Mouse (Mus musculus) brain, embryonic 18.5 days (tissue): ENCODE data around the gene Rbfox2.
"Not testable (repeated sequence)": the region's sequence is repeated elsewhere in the genome, so short reads cannot be mapped to it uniquely, and the experiment has no call there.

Experiments used
- DNase-seq: peaks from one replicate; pipeline ENCODE4 v3.0.0-alpha.2; 2012; ENCODE audit warnings: low read depth, low spot score

Rbfox2 gene

GRCm38 (mm10) chr15:77306547-77307261, at the start of gene Rbfox2:
Rbfox2 (minus strand) TSS chr15:77307004.
- peak; percentile 91 for DNase-seq

DNA sequence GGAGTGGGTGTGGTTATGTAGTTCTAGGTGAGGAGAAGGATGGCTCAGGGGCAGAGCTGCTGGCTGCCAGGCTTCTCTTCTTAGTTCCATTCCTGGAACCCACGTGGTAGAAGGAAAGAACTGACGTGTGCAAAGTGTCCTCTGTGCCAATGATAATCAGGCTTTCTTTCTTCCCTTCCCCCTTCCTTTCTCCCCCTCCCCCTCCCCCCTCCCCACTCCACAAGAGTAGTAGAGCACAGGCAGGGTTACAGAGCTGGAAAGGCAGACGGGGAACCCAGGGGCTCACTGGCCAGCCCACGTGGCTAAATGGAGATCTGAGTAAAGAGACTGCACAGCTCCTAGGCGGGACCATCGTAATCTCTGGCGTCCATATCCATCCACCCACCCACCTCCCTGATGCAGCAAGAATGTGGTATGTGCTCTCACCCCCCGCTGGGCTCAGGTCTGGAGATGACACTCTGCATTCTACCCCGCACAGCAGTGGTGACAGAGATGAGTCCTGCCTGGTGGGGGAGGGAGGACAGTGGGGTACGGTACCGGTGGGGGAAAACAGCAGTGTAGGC, 49.5 kb upstream of the Rbfox2 start:
- DNase-seq, result no peak

DNA sequence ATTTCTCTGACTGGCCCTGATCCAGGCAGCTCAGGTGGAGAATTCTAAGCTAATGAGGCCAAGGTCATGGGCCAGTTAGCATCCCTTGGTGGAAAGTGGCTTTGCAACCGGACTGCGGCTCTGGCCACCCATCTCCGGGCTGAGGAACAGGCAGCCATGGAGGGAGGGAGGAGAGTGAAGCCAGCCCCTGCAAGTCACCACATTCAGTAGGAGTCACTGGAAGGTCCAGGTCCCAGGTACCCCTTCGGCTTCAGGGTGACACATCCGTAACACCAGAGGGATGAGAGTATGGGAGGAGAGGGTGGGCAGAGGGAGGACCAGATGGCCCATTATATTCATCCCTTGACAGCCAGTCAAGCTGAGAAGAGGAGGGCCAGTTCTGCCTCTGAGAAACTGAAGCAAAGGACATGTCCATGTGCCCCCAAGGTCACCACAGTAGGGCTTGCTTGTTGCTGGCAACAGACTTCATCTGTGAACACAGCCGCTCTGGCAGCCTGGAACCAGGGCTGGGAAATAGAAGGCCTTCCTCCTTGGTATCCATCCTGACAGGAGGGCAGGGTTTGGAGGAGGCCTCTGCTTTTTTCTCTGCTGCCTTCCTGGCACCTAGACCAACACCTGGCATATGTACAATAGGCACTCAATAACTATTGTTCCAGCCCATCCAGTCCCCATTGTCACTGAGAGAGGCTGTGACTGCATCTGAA, 48.2 kb upstream of the Rbfox2 start:
- no peak for DNase-seq

DNA sequence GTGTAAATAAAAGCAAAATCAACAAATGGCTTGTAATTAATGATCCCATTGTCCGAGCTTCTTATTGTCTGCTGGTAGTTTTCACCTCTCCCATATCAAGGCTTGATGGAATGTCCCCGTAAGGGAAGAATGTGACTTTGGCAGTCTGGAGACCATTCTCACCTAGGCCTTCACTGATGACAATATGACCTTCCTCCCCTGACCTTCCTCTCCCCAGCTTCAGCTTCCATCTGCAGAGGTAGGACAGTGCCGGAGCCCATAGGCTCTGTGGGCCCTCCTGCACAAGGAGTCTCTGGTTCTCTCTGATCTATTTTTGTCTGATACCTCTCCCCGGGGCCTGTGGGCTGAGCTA, 47.7 kb upstream of the Rbfox2 start:
- DNase-seq, result no peak

GRCm38 (mm10) chr15:77353764-77354163, 47.0 kb upstream of the Rbfox2 start:
- no peak for DNase-seq

DNA sequence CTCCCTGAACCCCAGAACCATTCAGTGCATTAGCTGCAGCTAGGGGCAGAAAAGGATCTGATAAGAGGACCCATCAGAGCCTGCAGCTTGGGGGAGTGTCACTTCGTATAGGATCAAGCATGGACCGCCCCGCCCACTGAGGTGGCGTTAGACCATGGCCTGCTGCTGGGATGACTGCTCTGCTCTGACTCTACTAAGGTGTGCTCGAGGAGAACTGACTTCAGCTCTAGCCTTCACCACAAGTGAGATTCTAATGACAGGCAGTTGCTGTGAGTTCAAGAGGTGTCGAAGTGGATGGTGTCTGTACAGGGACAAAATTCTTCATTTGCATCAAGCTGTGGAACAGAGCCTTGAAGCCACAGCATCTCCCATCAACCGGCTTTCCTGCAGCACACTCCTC, 46.1 kb upstream of the Rbfox2 start:
- no peak for DNase-seq

GRCm38 (mm10) chr15:77350117-77350516, 43.3 kb upstream of the Rbfox2 start:
- DNase-seq, result no peak

GRCm38 (mm10) chr15:77348146-77348545, 41.3 kb upstream of the Rbfox2 start:
- DNase-seq, result no peak

GRCm38 (mm10) chr15:77344127-77345125, 37.6 kb upstream of the Rbfox2 start:
- no peak for DNase-seq

- no peak for DNase-seq
These were observed 36.8 kb upstream of the Rbfox2 start for GRCm38 (mm10) chr15:77343527-77344091.

GRCm38 (mm10) chr15:77342962-77343526, 36.2 kb upstream of the Rbfox2 start:
- DNase-seq, result no peak

GRCm38 (mm10) chr15:77342005-77342404, 35.2 kb upstream of the Rbfox2 start:
- DNase-seq, result no peak

GRCm38 (mm10) chr15:77340581-77340980, 33.8 kb upstream of the Rbfox2 start:
- DNase-seq, result no peak

DNA sequence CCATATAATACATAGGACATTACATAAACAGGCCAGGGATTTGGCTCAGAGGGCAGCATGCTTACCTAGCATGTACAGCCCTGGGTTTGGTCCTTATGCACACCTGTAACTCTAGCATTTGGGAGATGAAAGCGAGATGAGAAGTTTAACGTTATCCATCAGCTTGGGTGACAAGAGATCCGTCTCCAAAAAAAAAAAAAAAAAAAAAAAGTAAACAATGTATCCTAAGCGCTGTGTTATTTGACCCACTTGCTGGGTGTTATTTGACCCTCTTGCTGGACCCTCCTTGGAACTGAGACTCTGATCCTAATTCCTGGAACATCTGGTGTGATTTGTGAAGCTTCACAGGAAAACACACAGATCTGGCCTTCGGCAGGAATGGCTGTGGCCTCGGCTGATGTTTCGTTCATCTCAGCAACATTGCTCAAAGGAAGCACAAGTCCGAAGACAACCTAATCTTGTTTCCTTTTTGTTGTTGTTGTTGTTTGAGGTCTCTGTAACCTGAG, 32.2 kb upstream of the Rbfox2 start:
- no peak for DNase-seq

DNA sequence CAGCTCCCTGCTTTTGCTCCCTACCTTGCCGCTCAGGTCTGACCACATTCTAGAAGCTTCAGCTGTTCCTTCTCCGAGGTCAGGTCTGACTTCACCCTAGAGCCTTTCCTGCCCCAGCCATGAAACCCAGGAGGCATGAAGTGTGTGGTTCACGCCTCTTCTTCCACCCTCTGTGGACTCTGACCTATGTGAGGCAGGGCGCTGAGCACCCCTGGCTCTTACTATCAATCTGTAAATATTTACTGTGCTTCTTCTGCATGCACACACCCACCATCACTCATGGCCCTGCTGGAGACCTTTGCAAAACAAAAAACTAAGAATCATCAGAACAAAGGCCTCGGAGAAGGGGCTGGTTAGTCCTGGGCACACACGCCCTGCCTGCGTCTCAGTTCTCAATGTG, 31.6 kb upstream of the Rbfox2 start:
- DNase-seq, result no peak

DNA sequence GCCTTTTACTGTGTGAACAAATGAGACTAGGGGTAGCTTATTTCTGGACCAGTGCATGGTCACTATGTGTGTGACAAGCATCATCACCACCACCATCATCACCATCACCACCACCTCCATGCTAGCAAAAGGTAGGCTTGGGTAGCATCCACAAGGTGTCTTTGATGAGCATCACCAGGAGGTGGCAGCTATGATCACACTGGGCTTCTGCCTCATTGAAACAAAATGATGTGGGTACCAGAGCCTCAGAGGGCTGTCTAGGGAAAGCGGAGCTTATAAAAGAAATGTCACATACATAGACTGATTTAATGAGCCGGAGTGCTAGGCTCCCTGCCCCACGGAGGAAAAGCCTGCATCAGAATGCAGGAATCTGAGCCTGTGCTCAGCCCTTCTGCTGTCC, 31.1 kb upstream of the Rbfox2 start:
- no peak for DNase-seq

DNA sequence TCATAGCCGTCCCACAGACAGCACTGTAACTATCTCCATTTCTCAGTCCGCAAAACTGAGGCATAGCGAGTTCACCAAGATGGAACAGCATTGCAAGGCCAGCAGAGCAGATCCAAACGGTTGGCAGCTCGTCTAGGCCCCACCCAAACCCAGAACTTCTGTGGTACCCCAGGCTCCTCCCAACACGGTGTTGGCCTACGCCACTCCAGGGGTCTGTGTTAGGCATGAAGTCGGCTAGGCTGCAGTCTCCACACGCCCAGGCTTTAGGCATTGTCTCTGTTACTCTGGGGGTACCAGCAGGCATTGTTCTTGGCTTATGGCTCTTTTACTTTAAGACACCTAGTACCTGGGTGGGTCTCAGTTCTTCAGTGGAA, 30.2 kb upstream of the Rbfox2 start:
- no peak for DNase-seq

DNA sequence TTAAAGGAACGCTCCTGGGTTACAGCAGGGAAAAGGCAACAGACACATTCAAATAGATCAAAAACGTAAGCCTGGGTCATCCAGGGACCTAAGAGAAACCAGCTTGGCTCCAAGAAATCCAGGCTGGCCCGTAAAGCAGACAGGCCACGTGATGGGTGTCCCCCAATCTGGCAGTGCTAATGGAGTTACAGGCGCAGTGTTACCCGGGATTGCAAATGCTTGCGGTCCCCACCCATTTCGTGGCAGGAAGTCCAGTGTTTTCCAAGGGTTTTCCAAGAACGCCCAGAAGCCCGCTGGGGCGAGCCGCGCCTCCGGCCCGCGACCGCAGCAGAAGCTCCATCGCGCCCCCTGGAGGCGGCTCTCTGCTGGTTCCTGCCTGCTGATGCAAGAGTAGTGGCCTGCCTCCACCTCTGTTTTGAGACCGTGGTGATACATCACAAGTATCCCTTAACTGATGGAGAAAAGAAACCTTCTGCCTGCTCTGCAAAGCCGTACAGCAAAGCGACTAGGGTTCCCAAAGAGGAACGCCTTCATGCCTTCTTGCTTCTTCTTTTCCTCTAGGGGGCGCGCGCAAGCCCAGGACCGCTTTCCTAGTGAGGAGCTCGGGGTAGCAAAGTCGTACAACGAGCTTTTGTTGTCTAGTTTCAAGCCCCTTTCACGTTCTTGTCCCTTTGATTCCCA, 29.6 kb upstream of the Rbfox2 start:
- peak; percentile 54 for DNase-seq

DNA sequence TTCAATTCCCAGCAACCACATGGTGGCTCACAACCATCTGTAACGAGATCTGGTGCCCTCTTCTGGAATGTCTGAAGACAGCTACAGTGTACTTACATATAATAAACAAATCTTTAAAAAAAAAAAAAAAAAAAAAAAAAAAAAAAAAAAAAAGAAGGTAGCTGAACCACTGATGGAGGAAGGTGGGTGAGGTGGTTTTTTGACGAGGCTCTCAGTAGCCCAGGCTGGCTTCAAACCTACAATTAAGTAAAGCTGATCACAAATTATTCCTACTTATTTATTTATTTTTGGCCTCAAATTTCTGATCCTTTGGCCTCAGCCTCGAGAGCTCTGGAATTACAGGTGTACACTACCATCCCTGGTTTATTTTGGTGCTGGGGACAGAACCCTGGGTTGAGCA, 28.4 kb upstream of the Rbfox2 start:
- DNase-seq, result not testable (repeated sequence)

GRCm38 (mm10) chr15:77332272-77332991, 25.6 kb upstream of the Rbfox2 start:
- no peak for DNase-seq
